In genomic region chr9:110681817-110682216, GRCm38 (mm10) we compare ENCODE assay signal across 10 mouse cellular contexts. TPM values are rescaled to one million over a fixed set of nuclear protein-coding genes. Genes with fewer than 3 reads are reported as not detected.
A peak's percentile ranks its signal among the peaks of the same experiment; 100 is the strongest.
DNase-seq lines count a peak whose midpoint lies in the region; ATAC-seq lines count a peak whose summit lies in the region.
"Had no signal": no experiment of that assay in that cellular context is flagged by ENCODE, and none has a peak within 500 bp of the region (broad histone marks: within the 10 kb centered on the region; RNA-seq: fewer than 3 reads in every experiment).

No protein-coding gene starts in this region.

- H3K4me1 ChIP-seq in heart, embryonic 14.5 days (ENCODE audit: control insufficient read depth in 2 of 2, insufficient read depth in 2 of 2, low read length in 2 of 2): peaks cover 62 to 71% of the 10 kb centered on the region in 2 experiments
- peaks cover 53% of the 10 kb centered on the region for H3K4me1 ChIP-seq in forebrain, embryonic 12.5 days
- peaks cover 56% of the 10 kb centered on the region for H3K4me1 ChIP-seq in midbrain, embryonic 12.5 days

- no peak overlapping the region for H3K9ac ChIP-seq in heart, embryonic 14.5 days (ENCODE audit: low read length)
- H3K9ac ChIP-seq in forebrain, embryonic 12.5 days: no peak overlapping the region; the same call in 1 of the 2 replicates
- no peak overlapping the region for H3K9ac ChIP-seq in midbrain, embryonic 12.5 days (replicated peaks)

- no peak overlapping the region for H3K4me3 ChIP-seq in heart, embryonic 14.5 days (ENCODE audit: control insufficient read depth in 1 of 2, insufficient read depth in 1 of 2, low read depth in 1 of 2, low read length in 2 of 2)
- no peak overlapping the region for H3K4me3 ChIP-seq in forebrain, embryonic 12.5 days (replicated peaks)
- no peak overlapping the region for H3K4me3 ChIP-seq in midbrain, embryonic 12.5 days

- no peak for DNase-seq in heart, postnatal 14 days
- peak; percentile 48 for DNase-seq in Muller cell, postnatal 12 days (ENCODE audit: inconsistent ontology term)
- no peak for DNase-seq in ovary, postnatal 14 days (ENCODE audit: low spot score)
- no peak for DNase-seq in urinary bladder, postnatal 25 days (ENCODE audit: low spot score)
- DNase-seq in kidney, adult 8-10 months: no peak
- DNase-seq: cerebellum, adult 9-11 months had no signal

- intact Hi-C loops in heart, postnatal 14 days (cut with DNase I): no loop called here

- H3K4me2 ChIP-seq in heart, embryonic 14.5 days (ENCODE audit: low read length): no peak overlapping the region
- H3K4me2 ChIP-seq in forebrain, embryonic 12.5 days: peak overlapping the region; percentile 8; the same call in 1 of the 2 replicates
- no peak overlapping the region for H3K4me2 ChIP-seq in midbrain, embryonic 12.5 days (replicated peaks)

- peak overlapping the region; percentile 14 to 99; a peak in 2 of 4 replicates for H3K27ac ChIP-seq in heart, embryonic 14.5 days (replicated peaks in 1 of 2; ENCODE audit: control insufficient read depth in 1 of 2, insufficient read depth in 1 of 2, low read depth in 2 of 2, low read length in 2 of 2)
- peak overlapping the region; percentile 84 for H3K27ac ChIP-seq in forebrain, embryonic 12.5 days
- H3K27ac ChIP-seq in midbrain, embryonic 12.5 days (replicated peaks): peak overlapping the region; percentile 72

- no peak for ATAC-seq in heart, embryonic 14.5 days (ENCODE audit: insufficient number of reproducible peaks, insufficient read depth, low FRiP score, low read depth)
- peak; percentile 79 for ATAC-seq in forebrain, embryonic 12.5 days (ENCODE audit: low FRiP score)
- peak; percentile 82 for ATAC-seq in midbrain, embryonic 12.5 days (ENCODE audit: low FRiP score, low read depth)

- WGBS in heart, embryonic 14.5 days: 72% methylated on average over 9 of the region's 9 CpGs
- WGBS in forebrain, embryonic 12.5 days: 47% methylated on average over 9 of the region's 9 CpGs
- whole genome bisulfite sequencing in midbrain, embryonic 12.5 days: 66% methylated on average over 9 of the region's 9 CpGs

- H3K9me3 ChIP-seq in heart, embryonic 14.5 days (ENCODE audit: control insufficient read depth, low read length): no peaks in the 10 kb centered on the region
- H3K9me3 ChIP-seq in forebrain, embryonic 12.5 days: no peaks in the 10 kb centered on the region
- H3K9me3 ChIP-seq in midbrain, embryonic 12.5 days: no peaks in the 10 kb centered on the region
- H3K9me3 ChIP-seq: megakaryocyte, embryonic 14.5 days had no signal

- H3K27me3 ChIP-seq in heart, embryonic 14.5 days (ENCODE audit: control insufficient read depth, insufficient read depth, low read length): no peaks in the 10 kb centered on the region
- H3K27me3 ChIP-seq in forebrain, embryonic 12.5 days: no peaks in the 10 kb centered on the region
- H3K27me3 ChIP-seq in midbrain, embryonic 12.5 days: no peaks in the 10 kb centered on the region
- H3K27me3 ChIP-seq: megakaryocyte, embryonic 14.5 days had no signal

- no peaks in the 10 kb centered on the region for H3K36me3 ChIP-seq in heart, embryonic 14.5 days (ENCODE audit: control insufficient read depth, insufficient read depth, low read length)
- peaks cover 6% of the 10 kb centered on the region for H3K36me3 ChIP-seq in forebrain, embryonic 12.5 days (replicated peaks)
- H3K36me3 ChIP-seq in midbrain, embryonic 12.5 days: no peaks in the 10 kb centered on the region; the same call in 1 of the 2 replicates

RNA-seq across cellular contexts. Expression of gene Ccdc12, which starts 25.5 kb away (rescaled TPM):
- 146 and 147 TPM in 2 replicates for polyA plus RNA-seq in heart, embryonic 14.5 days (2014; fragmentation: Nextera tagmentation; extraction: Ambion mirVana)
- 10 to 100 TPM; 65.4 to 68.1 TPM for total RNA-seq in heart, postnatal 14 days (2021)
- polyA plus RNA-seq in forebrain, embryonic 12.5 days (2016; fragmentation: Nextera tagmentation; extraction: Ambion mirVana): 139 and 143 TPM in 2 replicates
- 132 and 136 TPM in 2 replicates for polyA plus RNA-seq in midbrain, embryonic 12.5 days (2016; fragmentation: Nextera tagmentation; extraction: Ambion mirVana)

RNA-seq across cellular contexts. Expression of gene Nbeal2, which starts 27.9 kb away (rescaled TPM):
- polyA plus RNA-seq in heart, embryonic 14.5 days (2014; fragmentation: Nextera tagmentation; extraction: Ambion mirVana): 2.4 and 2.7 TPM in 2 replicates
- 10 to 100 TPM; 10.4 to 12.0 TPM for total RNA-seq in heart, postnatal 14 days (2021)
- polyA plus RNA-seq in forebrain, embryonic 12.5 days (2016; fragmentation: Nextera tagmentation; extraction: Ambion mirVana): 2.0 and 2.3 TPM in 2 replicates
- polyA plus RNA-seq in midbrain, embryonic 12.5 days (2016; fragmentation: Nextera tagmentation; extraction: Ambion mirVana): 2.6 and 3.4 TPM in 2 replicates

RNA-seq across cellular contexts. Expression of gene Nradd, which starts 57.6 kb away (rescaled TPM):
- polyA plus RNA-seq in heart, embryonic 14.5 days (2014; fragmentation: Nextera tagmentation; extraction: Ambion mirVana): 8.4 and 12.2 TPM in 2 replicates
- 1 to 10 TPM; 1.1 to 1.2 TPM for total RNA-seq in heart, postnatal 14 days (2021)
- 31.0 and 32.0 TPM in 2 replicates for polyA plus RNA-seq in forebrain, embryonic 12.5 days (2016; fragmentation: Nextera tagmentation; extraction: Ambion mirVana)
- 41.0 and 44.6 TPM in 2 replicates for polyA plus RNA-seq in midbrain, embryonic 12.5 days (2016; fragmentation: Nextera tagmentation; extraction: Ambion mirVana)

RNA-seq across cellular contexts. Expression of gene Myl3, which starts 59.8 kb away (rescaled TPM):
- polyA plus RNA-seq in heart, embryonic 14.5 days (2014; fragmentation: Nextera tagmentation; extraction: Ambion mirVana): 4,569 and 4,875 TPM in 2 replicates
- over 10,000 TPM; 11,266 to 12,112 TPM for total RNA-seq in heart, postnatal 14 days (2021)
- polyA plus RNA-seq in forebrain, embryonic 12.5 days (2016; fragmentation: Nextera tagmentation; extraction: Ambion mirVana): 1.3 and 1.5 TPM in 2 replicates
- polyA plus RNA-seq in midbrain, embryonic 12.5 days (2016; fragmentation: Nextera tagmentation; extraction: Ambion mirVana): 1.2 and 1.3 TPM in 2 replicates
